Mouse (Mus musculus) frontal cortex, postnatal 14 days (tissue): ENCODE measurements around the gene Map3k15.

ENCODE experiments used
- DNase-seq, 2 experiments: peaks; one replicate each; pipeline ENCODE4 v3.0.0; 2022; ENCODE audit warnings: low spot score in 2 of 2

Gene Map3k15

GRCm38 (mm10) chrX:159988002-159988960 lies at the start of gene Map3k15:
Map3k15 (plus strand) TSS chrX:159988433.
- DNase-seq: peak in 1 of 2 experiments; percentile 10

DNA sequence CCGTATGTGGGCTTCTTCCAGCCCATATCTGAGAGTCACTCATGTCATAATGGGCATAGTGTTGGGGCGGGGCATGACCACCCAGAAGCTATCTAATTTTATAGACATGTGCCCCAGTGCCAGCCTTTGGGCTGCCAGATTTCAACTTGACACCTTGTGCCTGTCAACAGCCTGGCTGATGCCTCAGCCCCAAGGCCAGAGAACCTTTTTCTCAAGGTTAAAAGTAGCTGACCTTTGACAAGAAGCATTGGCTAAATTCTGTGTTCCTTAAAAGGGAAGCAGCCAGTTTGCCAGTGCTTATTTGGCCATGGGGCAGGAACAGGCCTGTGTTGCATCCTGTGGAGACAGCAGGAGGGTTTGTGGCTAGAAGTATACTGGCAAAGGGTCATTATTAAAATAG lies 45.7 kb upstream of the Map3k15 start:
- DNase-seq: no peak

GRCm38 (mm10) chrX:159943586-159943985 lies 44.6 kb upstream of the Map3k15 start:
- DNase-seq: no peak

DNA sequence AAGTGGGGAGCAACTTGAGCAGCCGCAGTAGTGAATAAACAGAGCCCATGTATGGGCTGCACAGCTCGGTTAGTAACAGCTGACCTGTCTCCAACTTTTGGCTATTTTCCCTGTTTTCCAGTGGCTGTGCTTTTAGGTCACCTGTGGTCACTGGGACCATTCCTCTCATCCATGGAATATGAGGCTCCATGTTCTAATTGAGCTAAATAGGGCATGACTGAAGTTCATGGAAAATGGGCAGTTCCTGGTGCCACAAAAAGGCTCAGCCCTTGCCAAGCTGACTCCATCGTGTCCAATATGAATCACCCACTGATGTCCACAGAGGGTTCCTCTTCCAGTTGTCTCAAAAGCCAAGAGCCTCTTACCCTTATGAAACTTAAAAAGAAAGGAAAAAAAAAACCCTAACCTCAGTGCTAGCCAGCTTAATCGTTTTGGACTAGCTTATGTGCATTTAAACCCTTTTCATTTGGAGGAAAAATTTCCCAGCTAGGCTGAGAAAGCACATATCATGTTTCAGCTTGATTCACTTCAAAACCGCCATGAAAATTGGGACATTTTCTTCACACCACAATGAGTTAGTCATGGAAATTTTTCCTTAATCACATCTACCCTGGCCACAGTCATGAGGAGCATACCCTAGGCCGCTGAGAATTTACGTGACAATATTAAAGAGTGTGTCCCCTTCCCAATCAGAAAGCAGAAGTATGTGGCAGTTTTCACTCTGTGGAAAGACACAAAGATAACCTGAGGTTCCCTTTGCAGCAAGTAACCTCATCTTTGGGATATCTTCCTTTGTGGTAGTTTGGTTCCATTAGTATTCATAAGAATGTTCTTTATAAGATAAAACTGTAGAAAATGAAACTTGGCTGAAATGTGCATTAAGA lies 34.4 kb upstream of the Map3k15 start:
- DNase-seq: no peak

DNA sequence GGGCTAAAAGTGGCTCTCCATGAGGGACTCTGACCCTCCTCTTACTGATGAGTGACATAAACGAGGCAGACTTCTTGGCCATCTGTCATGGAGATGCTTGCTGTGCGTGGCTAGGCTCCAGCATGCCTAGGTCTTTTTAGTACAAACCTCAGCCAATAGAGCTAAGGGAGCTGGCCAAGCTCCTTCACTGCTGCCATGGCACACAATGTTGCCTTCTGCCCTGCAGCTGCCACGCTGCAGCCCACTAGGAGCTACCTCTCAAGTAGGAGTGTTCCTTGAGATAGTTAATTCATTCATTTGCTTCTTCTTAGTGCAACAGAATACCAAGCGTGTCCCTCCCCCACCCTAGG lies 33.8 kb upstream of the Map3k15 start:
- DNase-seq: no peak

DNA sequence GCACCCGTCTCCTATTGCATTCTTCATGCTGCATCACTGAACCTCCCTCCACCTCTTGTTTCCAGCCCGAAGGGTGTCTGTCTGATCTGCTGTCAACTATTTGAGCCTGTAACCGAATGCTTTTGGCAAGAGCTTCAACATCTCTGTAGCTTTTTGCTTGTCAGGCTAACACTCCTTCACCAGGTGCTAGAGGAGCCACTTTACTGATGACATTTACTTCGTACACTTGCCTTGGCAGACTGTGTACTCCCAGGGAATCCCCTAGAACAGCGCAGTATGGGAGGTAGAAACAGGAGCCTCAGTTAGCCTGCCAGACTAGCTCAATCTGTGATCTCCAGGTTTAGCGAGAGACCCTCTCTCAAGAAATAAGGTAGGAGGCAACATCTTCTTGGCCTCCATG lies 32.8 kb upstream of the Map3k15 start:
- DNase-seq: no peak

DNA sequence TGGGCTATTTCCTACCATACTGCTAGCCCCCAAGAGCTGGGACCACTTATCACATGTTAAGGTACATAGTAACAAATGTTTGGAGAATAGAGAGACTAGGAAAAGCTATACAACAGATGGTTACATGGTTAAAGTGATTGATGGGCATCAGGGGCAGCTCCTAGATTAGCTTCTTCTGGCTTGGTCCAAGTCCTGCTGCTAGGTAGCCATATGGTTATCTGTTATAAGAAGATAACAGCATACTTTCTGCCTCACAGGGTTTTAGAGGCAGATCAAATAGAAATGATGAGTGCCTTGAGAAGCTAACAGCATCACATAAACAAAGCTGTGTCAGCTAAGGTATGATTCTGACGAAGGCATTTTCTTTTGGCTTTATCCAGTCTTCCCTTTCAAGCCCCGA lies 26.8 kb upstream of the Map3k15 start:
- no peak for DNase-seq

- DNase-seq: peak in 1 of 2 experiments; percentile 44
These were observed 25.0 kb upstream of the Map3k15 start for GRCm38 (mm10) chrX:159963273-159963672.

GRCm38 (mm10) chrX:159963925-159964324 lies 24.3 kb upstream of the Map3k15 start:
- DNase-seq: no peak

DNA sequence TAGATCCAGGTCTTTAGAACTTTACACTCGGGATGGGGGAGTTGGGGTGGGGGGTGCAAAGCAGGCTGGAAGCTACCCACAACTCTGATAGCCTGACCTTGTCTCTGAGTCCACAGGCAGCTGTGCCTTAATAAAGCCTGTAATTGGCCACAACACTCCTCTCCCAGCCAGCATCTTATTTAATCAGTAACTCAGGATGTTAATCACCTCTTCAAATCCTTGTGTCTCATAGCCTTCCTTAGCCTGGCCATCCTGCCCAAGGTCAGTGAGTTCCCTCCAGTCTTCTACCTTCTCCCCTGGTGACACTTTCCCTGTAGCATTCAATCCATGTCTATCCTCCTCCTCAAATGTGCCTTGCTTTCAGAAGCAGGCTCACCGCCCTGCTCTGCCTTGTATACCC lies 19.2 kb upstream of the Map3k15 start:
- no peak for DNase-seq

DNA sequence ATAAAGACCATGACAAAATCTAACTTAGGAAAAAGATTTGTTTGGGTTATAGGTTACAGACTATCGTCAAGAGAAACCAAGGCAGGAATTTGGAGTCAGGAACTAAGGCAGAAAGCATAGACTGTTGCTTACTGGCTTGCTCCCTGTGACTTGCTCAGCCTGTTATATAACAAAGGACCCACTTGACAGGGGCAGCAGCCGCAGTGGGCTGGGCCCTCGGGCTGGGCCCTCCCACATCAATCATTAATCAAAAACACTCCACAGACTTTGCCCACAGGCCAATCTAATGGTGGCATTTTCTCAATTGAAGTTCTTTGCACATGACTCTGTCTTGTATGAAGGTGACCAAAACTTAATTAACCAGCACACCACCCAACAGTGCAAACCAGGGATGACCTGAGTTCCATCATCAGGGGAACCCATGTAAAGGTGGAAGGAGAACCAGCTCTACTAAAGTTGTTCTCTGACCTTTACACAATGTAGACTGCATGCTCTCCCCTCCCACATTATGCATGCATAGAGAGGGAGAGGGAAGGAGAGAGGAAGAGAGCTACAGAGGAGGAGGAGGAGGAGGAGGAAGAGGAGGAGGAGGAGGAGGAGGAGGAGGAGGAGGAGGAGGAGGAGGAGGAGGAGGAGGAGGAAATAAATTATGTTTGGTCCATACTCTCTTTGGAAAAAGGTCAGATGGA lies 17.0 kb upstream of the Map3k15 start:
- no peak for DNase-seq

- no peak for DNase-seq
These were observed 14.5 kb upstream of the Map3k15 start for GRCm38 (mm10) chrX:159973730-159974129.

DNA sequence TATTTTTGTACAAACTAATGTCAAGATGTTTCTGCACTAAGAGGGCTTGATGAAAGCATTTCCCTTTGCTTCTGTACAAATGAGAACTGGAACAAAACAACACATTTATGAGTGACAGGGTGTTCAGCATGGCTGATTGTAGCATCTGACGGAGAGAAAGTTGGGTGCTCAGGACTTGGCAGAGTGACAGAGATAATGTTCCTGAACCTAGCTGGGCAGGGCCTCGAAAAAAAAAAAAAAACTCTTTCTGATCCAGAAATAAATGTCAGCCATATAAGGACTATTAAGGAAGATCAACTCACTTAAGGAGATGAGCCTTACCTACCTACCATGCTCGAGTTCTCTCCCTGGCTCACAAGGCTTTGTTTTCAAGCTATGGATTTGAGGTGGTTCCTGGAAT lies 12.0 kb upstream of the Map3k15 start:
- no peak for DNase-seq

- no peak for DNase-seq
These were observed 7.6 kb downstream of the Map3k15 start for GRCm38 (mm10) chrX:159995808-159996207.

DNA sequence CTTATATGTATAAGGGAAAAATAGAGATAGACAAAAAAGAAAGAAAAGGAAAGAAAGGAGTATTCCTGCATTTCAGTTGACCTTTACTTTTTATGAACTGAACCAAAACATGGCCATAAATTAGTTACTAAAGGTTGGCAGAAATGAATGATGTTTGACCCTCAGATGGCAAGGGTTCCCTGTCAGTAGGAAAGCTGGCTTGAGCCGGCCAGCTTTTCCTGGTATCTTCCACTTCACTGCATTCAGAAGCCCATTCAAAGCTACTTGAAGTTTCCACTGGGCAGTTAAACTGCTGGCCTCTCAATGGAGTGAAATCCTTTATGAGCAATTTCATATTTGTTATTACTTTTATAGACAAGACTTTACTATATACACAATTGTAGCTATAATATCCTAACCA lies 65.1 kb downstream of the Map3k15 start:
- DNase-seq: no peak

- DNase-seq: no peak
These were observed 66.4 kb downstream of the Map3k15 start for GRCm38 (mm10) chrX:160054643-160055042.

DNA sequence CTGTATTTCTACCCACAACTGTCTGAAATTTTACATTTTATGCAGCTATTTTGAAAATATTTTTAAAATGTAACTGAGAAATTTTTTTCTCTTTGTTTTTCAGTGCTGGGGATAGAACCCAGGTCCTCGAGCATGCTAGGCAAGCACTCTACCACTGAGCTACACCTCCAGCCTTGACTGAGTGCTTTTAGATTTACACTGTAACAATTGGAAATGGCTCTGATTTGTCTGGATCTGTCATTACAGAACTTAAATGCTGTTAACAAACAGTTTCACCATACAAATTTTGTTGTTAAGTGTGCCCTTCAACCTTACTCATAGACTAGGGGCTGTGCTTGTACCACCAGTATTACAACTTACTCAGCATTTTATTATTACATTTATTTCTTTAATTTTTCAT lies 103.7 kb downstream of the Map3k15 start:
- DNase-seq: no peak

- no peak for DNase-seq
These were observed 119.6 kb downstream of the Map3k15 start for GRCm38 (mm10) chrX:160107817-160108216.

DNA sequence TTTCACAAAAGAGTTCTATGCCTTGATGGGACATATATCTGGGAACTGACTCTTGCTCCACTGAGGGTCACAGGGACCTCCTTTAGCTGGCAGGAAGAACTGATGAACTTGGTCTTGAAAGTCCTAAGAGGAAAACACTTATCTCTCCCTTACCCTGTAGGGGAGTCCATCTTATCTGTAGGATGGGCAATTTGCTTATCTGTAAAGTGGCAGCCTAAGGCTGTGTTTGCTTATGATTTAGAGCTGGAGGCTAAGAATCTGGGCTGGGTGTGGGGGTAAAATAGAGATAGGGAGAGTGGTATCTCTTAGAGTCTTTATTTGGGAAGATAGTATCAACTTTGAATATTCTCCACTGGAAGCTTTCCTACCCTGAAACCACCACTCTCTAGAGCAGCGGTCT lies 125.5 kb downstream of the Map3k15 start:
- DNase-seq: no peak

- no peak for DNase-seq
These were observed 127.8 kb downstream of the Map3k15 start for GRCm38 (mm10) chrX:160116074-160116473.

DNA sequence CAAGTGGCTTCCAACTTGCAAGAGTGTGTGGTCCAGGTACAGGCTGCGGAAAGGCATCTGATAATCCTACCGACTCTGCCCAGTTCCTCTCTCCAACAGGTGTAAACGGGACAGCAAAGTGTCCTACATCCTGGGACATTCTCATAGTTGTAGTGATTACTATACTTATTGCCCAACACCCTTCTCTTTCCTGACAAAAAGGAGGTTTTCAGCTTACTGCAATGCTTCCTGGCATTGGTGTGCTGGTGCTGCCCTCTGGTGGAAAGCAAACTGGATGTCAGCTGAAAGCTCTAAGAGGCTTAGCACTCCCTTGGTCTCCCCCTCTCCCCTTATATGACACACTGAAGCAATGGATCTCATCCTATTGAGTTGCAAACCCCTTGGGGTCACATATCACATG lies 128.4 kb downstream of the Map3k15 start:
- DNase-seq: peak; percentile 11 to 56
